Mouse (Mus musculus): ENCODE measurements around the gene Gm20388. TPM values are rescaled to one million over a fixed set of nuclear protein-coding genes. Genes with fewer than 3 reads are reported as not detected.

Gene Gm20388
- polyA plus RNA-seq, 1 experiment from 2014 or later, result not detected

DNA sequence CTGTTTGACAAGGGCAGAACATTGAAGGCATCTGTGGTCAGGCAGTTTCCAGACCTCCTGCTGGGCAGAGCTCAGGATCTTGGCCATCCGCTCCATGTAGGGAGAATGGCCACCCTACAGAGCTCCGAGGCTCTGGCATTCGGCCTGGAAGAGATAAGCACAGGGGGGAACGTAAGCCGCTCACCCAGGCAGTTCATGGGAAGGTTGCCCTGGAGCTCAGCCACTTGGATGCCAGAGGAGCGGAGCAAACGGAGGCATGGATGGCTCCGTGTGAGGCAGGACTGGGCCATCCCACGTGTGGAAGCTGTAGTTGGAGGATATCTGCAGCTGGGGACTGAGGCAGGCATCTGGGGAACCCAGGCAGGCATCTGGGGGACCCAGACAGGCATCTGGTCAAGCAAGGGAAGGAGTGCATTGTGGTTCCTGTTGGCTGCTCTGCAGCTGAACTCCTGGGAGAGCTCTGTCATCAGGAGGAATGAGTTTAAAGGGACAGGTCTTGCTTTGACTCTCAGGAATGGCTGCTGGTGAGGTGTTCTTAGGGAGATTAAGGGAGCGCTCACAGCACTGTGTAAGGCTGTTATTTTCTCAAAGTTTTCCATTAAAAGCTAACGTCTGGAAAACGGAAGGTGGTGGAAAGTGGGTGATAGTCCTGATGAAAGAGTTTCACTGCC lies 4406.0 kb downstream of the Gm20388 start:
- no peak for DNase-seq (ENCODE audit: low spot score)
- WGBS, result 47% methylated on average over 12 of the region's 12 CpGs
- no peaks in the 10 kb centered on the region; the same call in 1 of the 2 replicates for H3K4me1 ChIP-seq (replicated peaks; ENCODE audit: control insufficient read depth, insufficient read depth)

DNA sequence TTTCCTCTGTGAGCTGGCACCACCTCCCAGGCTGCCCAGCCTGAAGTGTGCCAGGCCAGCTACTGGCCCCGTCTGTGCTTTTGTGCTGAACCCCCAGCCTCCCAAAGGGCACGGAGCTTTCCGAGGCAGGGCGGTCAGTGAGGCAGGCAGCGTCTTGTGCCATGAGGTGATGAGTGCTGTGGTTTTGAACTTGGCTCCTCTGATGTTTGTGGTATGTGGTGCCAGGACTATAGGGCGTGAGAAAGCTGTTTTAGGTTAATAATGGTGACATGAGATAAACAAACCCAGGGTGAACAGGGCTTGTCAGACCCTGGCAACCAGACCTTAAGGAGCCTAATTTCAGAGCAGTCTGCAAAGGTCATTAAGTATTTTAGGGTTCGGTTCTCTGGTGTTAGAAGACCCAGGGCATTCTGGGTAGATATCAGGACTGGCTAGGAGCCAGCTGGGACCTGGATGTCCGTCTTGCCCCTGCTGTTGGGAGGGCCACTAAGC lies 4406.6 kb downstream of the Gm20388 start:
- Histone ChIP-seq H3K4me2 (replicated peaks; ENCODE audit: low read depth) (no peak overlapping the region), H3K27me3 (ENCODE audit: control insufficient read depth, insufficient read depth, low read length) (no peaks in the 10 kb centered on the region), H3K9me3 (ENCODE audit: control insufficient read depth, low read length) (no peaks in the 10 kb centered on the region), H3K4me1 (replicated peaks; ENCODE audit: control insufficient read depth, insufficient read depth) (no peaks in the 10 kb centered on the region; the same call in 1 of the 2 replicates), H3K36me3 (ENCODE audit: control insufficient read depth, insufficient read depth, low read length) (no peaks in the 10 kb centered on the region), H3K27ac (replicated peaks) (peak overlapping the region; percentile 63), H3K9ac (ENCODE audit: low read length) (0 out of 2 replicates have a peak overlapping the region, but pooled peaks have one; percentile 8), H3K4me3 (ENCODE audit: low read depth, low read length) (no peak overlapping the region)
- ATAC-seq (ENCODE audit: low FRiP score, low TSS enrichment) (no peak), DNase-seq (ENCODE audit: low spot score) (no peak)
- WGBS, result 52% methylated on average over 8 of the region's 8 CpGs
- TF ChIP-seq EP300 (optimal IDR thresholded peaks at IDR 0.05) (no peak), CTCF (IDR thresholded peaks at IDR 0.05; ENCODE audit: low read depth) (no peak)

More for the DNA sequence above, 4406.0 kb downstream of the Gm20388 start:
- no peak; the same call in 1 of the 2 replicates for ATAC-seq (ENCODE audit: low FRiP score, low TSS enrichment)
- Histone ChIP-seq H3K9me3 (ENCODE audit: control insufficient read depth, low read length) (no peaks in the 10 kb centered on the region), H3K27ac (replicated peaks) (peak overlapping the region; percentile 63), H3K36me3 (ENCODE audit: control insufficient read depth, insufficient read depth, low read length) (no peaks in the 10 kb centered on the region), H3K9ac (ENCODE audit: low read length) (0 out of 2 replicates have a peak overlapping the region, but pooled peaks have one; percentile 8), H3K4me2 (replicated peaks; ENCODE audit: low read depth) (no peak overlapping the region), H3K27me3 (ENCODE audit: control insufficient read depth, insufficient read depth, low read length) (no peaks in the 10 kb centered on the region), H3K4me3 (ENCODE audit: low read depth, low read length) (no peak overlapping the region)
- TF ChIP-seq CTCF (IDR thresholded peaks at IDR 0.05; ENCODE audit: low read depth) (no peak), EP300 (optimal IDR thresholded peaks at IDR 0.05) (no peak)

DNA sequence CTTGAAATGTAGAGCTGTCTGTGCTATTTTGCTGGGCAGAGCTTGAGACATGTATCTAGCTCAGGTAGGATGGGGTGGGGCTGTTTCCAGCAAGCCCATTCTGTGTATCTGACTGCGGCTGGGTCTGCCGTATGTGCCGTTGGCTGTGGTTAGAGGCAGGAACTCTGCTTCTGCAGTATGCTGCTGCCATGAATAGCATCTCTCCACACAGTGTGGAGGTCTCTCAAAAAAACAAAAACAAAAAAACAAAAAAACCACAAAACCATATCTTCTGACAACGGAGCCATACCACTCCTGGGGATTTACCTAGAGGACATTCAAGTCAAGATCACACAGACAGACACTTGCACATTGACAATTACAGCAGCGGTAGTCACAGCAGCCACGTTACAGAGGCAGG lies 4407.2 kb downstream of the Gm20388 start:
- H3K4me2 ChIP-seq (replicated peaks; ENCODE audit: low read depth), result no peak overlapping the region
- no peaks in the 10 kb centered on the region for H3K9me3 ChIP-seq (ENCODE audit: control insufficient read depth, low read length)
- H3K27me3 ChIP-seq (ENCODE audit: control insufficient read depth, insufficient read depth, low read length), result no peaks in the 10 kb centered on the region
- H3K36me3 ChIP-seq (ENCODE audit: control insufficient read depth, insufficient read depth, low read length), result no peaks in the 10 kb centered on the region
- TF ChIP-seq CTCF (IDR thresholded peaks at IDR 0.05; ENCODE audit: low read depth) (no peak), EP300 (optimal IDR thresholded peaks at IDR 0.05) (no peak)
- no peak for ATAC-seq (ENCODE audit: low FRiP score, low TSS enrichment)
- H3K4me1 ChIP-seq (replicated peaks; ENCODE audit: control insufficient read depth, insufficient read depth), result no peaks in the 10 kb centered on the region; the same call in 1 of the 2 replicates
- no peak overlapping the region for H3K4me3 ChIP-seq (ENCODE audit: low read depth, low read length)
- DNase-seq (ENCODE audit: low spot score), result no peak
- WGBS, result 86% methylated on average over 6 of the region's 6 CpGs
- H3K27ac ChIP-seq (replicated peaks), result no peak overlapping the region
- H3K9ac ChIP-seq (ENCODE audit: low read length), result no peak overlapping the region

DNA sequence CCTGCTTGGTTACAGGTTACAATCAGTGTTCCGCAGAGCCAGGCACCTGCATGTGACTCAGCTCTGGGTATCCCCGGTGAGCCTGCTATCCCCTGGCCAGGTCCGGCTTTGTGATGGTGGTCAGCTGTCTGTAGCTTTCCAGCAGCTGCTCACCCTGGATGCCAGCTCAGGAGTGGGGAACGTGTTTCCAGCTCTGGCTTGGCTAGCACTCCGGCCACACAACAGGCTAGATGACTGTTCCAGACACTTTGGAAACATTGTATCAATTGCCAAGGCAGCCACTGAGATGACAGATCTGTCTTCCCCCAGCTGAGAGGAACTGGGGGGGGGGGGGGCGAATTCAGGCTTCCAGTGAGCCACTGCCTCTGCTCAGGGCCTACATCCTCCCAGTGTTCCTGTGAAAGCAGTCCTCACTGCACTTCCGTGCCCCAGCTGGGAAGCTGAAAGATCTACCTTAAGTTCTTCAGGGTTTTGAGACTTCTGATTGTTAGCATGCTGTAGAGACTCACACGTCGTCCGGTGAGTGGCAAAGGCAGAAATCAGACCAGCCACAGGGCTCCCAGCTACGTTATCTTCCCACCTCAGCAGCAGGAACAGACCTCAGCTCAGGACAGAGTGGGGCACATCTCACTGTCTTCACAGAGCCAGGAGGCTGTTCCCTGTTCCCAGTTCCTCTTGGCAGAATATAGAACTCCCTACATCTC lies 4408.1 kb downstream of the Gm20388 start:
- TF ChIP-seq CTCF (IDR thresholded peaks at IDR 0.05; ENCODE audit: low read depth), result no peak
- TF ChIP-seq EP300 (optimal IDR thresholded peaks at IDR 0.05), result no peak
- WGBS, result 64% methylated on average over 10 of the region's 11 CpGs
- H3K9me3 ChIP-seq (ENCODE audit: control insufficient read depth, low read length), result no peaks in the 10 kb centered on the region
- H3K4me2 ChIP-seq (replicated peaks; ENCODE audit: low read depth), result no peak overlapping the region
- no peaks in the 10 kb centered on the region for H3K27me3 ChIP-seq (ENCODE audit: control insufficient read depth, insufficient read depth, low read length)
- no peak for ATAC-seq (ENCODE audit: low FRiP score, low TSS enrichment)
- no peak for DNase-seq (ENCODE audit: low spot score)
- H3K9ac ChIP-seq (ENCODE audit: low read length), result no peak overlapping the region
- no peak overlapping the region for H3K4me3 ChIP-seq (ENCODE audit: low read depth, low read length)
- H3K4me1 ChIP-seq (replicated peaks; ENCODE audit: control insufficient read depth, insufficient read depth), result no peaks in the 10 kb centered on the region; the same call in 1 of the 2 replicates
- H3K36me3 ChIP-seq (ENCODE audit: control insufficient read depth, insufficient read depth, low read length), result no peaks in the 10 kb centered on the region
- no peak overlapping the region; the same call in 1 of the 2 replicates for H3K27ac ChIP-seq (replicated peaks)

DNA sequence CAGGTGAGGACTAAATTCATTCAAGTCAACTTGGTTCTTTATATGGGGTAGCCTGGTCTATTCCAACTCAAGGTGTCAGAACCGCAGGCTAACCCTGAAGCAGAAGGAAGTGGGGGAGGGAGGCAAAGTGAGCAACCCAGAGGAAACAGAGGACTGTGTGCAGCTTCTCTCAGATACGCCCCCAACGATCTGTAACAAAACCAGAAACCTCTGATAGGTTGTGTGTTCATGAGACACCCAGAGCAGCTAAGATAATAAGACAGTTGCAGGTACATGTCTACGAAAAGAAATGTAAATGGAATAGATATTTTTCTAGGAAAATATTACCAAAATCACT lies 4408.6 kb downstream of the Gm20388 start:
- no peak overlapping the region for H3K4me3 ChIP-seq (ENCODE audit: low read depth, low read length)
- H3K36me3 ChIP-seq (ENCODE audit: control insufficient read depth, insufficient read depth, low read length), result no peaks in the 10 kb centered on the region; the same call in 1 of the 2 replicates
- ATAC-seq (ENCODE audit: low FRiP score, low TSS enrichment) (no peak), DNase-seq (ENCODE audit: low spot score) (no peak)
- no peaks in the 10 kb centered on the region; the same call in 1 of the 2 replicates for H3K4me1 ChIP-seq (replicated peaks; ENCODE audit: control insufficient read depth, insufficient read depth)
- no peak overlapping the region; the same call in 1 of the 2 replicates for H3K27ac ChIP-seq (replicated peaks)
- H3K27me3 ChIP-seq (ENCODE audit: control insufficient read depth, insufficient read depth, low read length), result no peaks in the 10 kb centered on the region
- no peak overlapping the region for H3K4me2 ChIP-seq (replicated peaks; ENCODE audit: low read depth)
- no peak for TF ChIP-seq CTCF (IDR thresholded peaks at IDR 0.05; ENCODE audit: low read depth)
- TF ChIP-seq EP300 (optimal IDR thresholded peaks at IDR 0.05), result no peak
- WGBS, result 88% methylated on average over 4 of the region's 4 CpGs
- no peaks in the 10 kb centered on the region for H3K9me3 ChIP-seq (ENCODE audit: control insufficient read depth, low read length)
- no peak overlapping the region for H3K9ac ChIP-seq (ENCODE audit: low read length)
